8 mouse cellular contexts compared by ENCODE assay signal in genomic region chr12:16717653-16718052, GRCm38 (mm10).
DNase-seq lines count a peak whose midpoint lies in the region; ATAC-seq and TF ChIP-seq lines count a peak whose summit lies in the region.

No protein-coding gene starts in this region.

- no peaks in the 10 kb centered on the region for H3K27me3 ChIP-seq in spleen, adult 2 months (ENCODE audit: control insufficient read depth, insufficient read depth, low read length)
- H3K27me3 ChIP-seq in hindbrain, embryonic 15.5 days: no peaks in the 10 kb centered on the region

- intact Hi-C loops in gastrocnemius, adult 2 months (cut with DNase I): loop anchor here (1.0 to 2.0 kb wide), 3 partner anchors 35 to 295 kb away; no protein-coding TSS in a partner anchor
- intact Hi-C loops in gastrocnemius, postnatal 36 days (cut with DNase I): loop anchor here (1.0 to 5.0 kb wide), 4 partner anchors 37 to 295 kb away; partner anchors contain the start of gene 2410004P03Rik

- no peaks in the 10 kb centered on the region for H3K9me3 ChIP-seq in hindbrain, embryonic 15.5 days

- peak; percentile 85 for ATAC-seq in common myeloid progenitor, adult 5-6 weeks (replicated peaks; ENCODE audit: low read depth, poor library complexity, severe bottlenecking)
- ATAC-seq in hindbrain, embryonic 15.5 days (ENCODE audit: low FRiP score, low read depth): peak; percentile 27; the same call in 1 of the 2 replicates
- ATAC-seq in megakaryocyte-erythroid progenitor cell, adult 5-6 weeks (replicated peaks; ENCODE audit: low FRiP score, low TSS enrichment, poor library complexity, severe bottlenecking): peak; percentile 61

- no peak overlapping the region for H3K4me3 ChIP-seq in gastrocnemius, adult 2 months
- no peak overlapping the region for H3K4me3 ChIP-seq in spleen, adult 2 months (ENCODE audit: extremely low read depth, insufficient read depth, insufficient read length)
- H3K4me3 ChIP-seq in hindbrain, embryonic 15.5 days: no peak overlapping the region

- TF ChIP-seq POLR2A in spleen, adult 2 months (IDR thresholded peaks at IDR 0.05; ENCODE audit: low read depth, low read length): no peak

- TF ChIP-seq CTCF in gastrocnemius, adult 2 months (IDR thresholded peaks at IDR 0.05): peak; percentile 92
- peak; percentile 57; the same call in 1 of the 2 replicates for TF ChIP-seq CTCF in spleen, adult 2 months (IDR thresholded peaks at IDR 0.05; ENCODE audit: extremely low read depth, insufficient read depth, insufficient read length, insufficient replicate concordance)

- no peaks in the 10 kb centered on the region for H3K36me3 ChIP-seq in spleen, adult 2 months (ENCODE audit: control insufficient read depth, insufficient read depth, low read length)
- H3K36me3 ChIP-seq in hindbrain, embryonic 15.5 days: no peaks in the 10 kb centered on the region

- WGBS in spleen, adult 2 months: 53% methylated on average over 1 of the region's 1 CpGs
- 56% methylated on average over 1 of the region's 1 CpGs for WGBS in hindbrain, embryonic 15.5 days

- DNase-seq in gastrocnemius, adult 2 months: peak; percentile 57
- DNase-seq in gastrocnemius, postnatal 36 days: no peak
- no peak for DNase-seq in spleen, adult 2 months (ENCODE audit: low read depth in 1 of 2, low spot score in 2 of 2)
- no peak for DNase-seq in spleen, adult 12 weeks (ENCODE audit: low spot score)
- DNase-seq in yolk sac, embryonic 10.5 days (ENCODE audit: low spot score): peak; percentile 38

- no peak overlapping the region for H3K4me2 ChIP-seq in hindbrain, embryonic 15.5 days

- no peak overlapping the region for H3K27ac ChIP-seq in gastrocnemius, adult 2 months
- no peak overlapping the region for H3K27ac ChIP-seq in spleen, adult 2 months (ENCODE audit: insufficient read depth, low read length)
- H3K27ac ChIP-seq in hindbrain, embryonic 15.5 days (replicated peaks): no peak overlapping the region

- no peak overlapping the region for H3K9ac ChIP-seq in hindbrain, embryonic 15.5 days

- no peaks in the 10 kb centered on the region for H3K4me1 ChIP-seq in spleen, adult 2 months (ENCODE audit: control insufficient read depth, insufficient read depth, insufficient read length)
- H3K4me1 ChIP-seq in hindbrain, embryonic 15.5 days (replicated peaks): no peaks in the 10 kb centered on the region

Comparison
In these comparisons a context has a peak if more than half of its experiments do, and no peak if none do; other contexts are left out.
1. DNase-seq: peak in gastrocnemius, adult 2 months (single experiment) and yolk sac, embryonic 10.5 days (single experiment); none in gastrocnemius, postnatal 36 days (0 of 2), spleen, adult 2 months (0 of 2) and spleen, adult 12 weeks (single experiment).
2. ATAC-seq: peak in every context shown above with its lines; median percentile 85 in common myeloid progenitor, adult 5-6 weeks; 61 in megakaryocyte-erythroid progenitor cell, adult 5-6 weeks; 27 in hindbrain, embryonic 15.5 days.